Mouse (Mus musculus) testis, adult 2 months (tissue): ENCODE data around the gene Vcpkmt.

Source experiments
- CTCF ChIP-seq: fragments of 200-500 bp; IDR thresholded peaks from 2 replicates; pipeline ENCODE4 v1.5.1; 2012; ENCODE audit warnings: low read depth, mild to moderate bottlenecking, inconsistent platforms, low read length, moderate library complexity; ENCODE audit not compliant: control insufficient read depth, insufficient read depth, insufficient replicate concordance
- POLR2A ChIP-seq: fragments of 200-500 bp; IDR thresholded peaks from 2 replicates; pipeline ENCODE4 v1.6.1; 2012; ENCODE audit warnings: low read depth, mild to moderate bottlenecking, inconsistent platforms, low read length, moderate library complexity; ENCODE audit not compliant: control insufficient read depth

- TF ChIP-seq POLR2A (no peak), CTCF (no peak)
Measured at GRCm38 (mm10) chr12:69544994-69545393, 37.8 kb downstream of the Vcpkmt start.
